Comparison of ENCODE assay signal across 12 mouse cellular contexts in genomic region chr8:84068316-84069035, GRCm38 (mm10). TPM values are rescaled to one million over a fixed set of nuclear protein-coding genes. Genes with fewer than 3 reads are reported as not detected.
DNase-seq lines count a peak whose midpoint lies in the region; ATAC-seq and TF ChIP-seq lines count a peak whose summit lies in the region.
"Had no signal": no experiment of that assay in that cellular context is flagged by ENCODE, and none has a peak within 500 bp of the region (broad histone marks: within the 10 kb centered on the region; RNA-seq: fewer than 3 reads in every experiment).

No protein-coding gene starts in this region.

- peak overlapping the region; percentile 18; the same call in 1 of the 2 replicates for H3K4me2 ChIP-seq in kidney, postnatal 0 days (ENCODE audit: low read length)
- peak overlapping the region; percentile 63 for H3K4me2 ChIP-seq in hindbrain, embryonic 16.5 days (ENCODE audit: low read length)
- H3K4me2 ChIP-seq in midbrain, embryonic 15.5 days: peak overlapping the region; percentile 52

- H3K4me3 ChIP-seq in kidney, postnatal 0 days (replicated peaks; ENCODE audit: low read depth, low read length): no peak overlapping the region
- no peak overlapping the region for H3K4me3 ChIP-seq in hindbrain, embryonic 16.5 days (ENCODE audit: low read length)
- H3K4me3 ChIP-seq in midbrain, embryonic 15.5 days: no peak overlapping the region

- intact Hi-C loops in left cerebral cortex, postnatal 14 days (cut with DNase I): no loop called here
- intact Hi-C loops in left cerebral cortex, postnatal 10 days (cut with DNase I): no loop called here

- ATAC-seq in cerebellum, adult (ENCODE audit: insufficient number of reproducible peaks, low FRiP score, low TSS enrichment): no peak
- ATAC-seq in kidney, postnatal 0 days (replicated peaks; ENCODE audit: low FRiP score, low read depth): no peak
- ATAC-seq in hindbrain, embryonic 16.5 days: no peak
- no peak for ATAC-seq in midbrain, embryonic 15.5 days (replicated peaks)

- peak overlapping the region; percentile 54 for H3K27ac ChIP-seq in kidney, postnatal 0 days
- no peak overlapping the region for H3K27ac ChIP-seq in hindbrain, embryonic 16.5 days (ENCODE audit: low read depth, low read length)
- H3K27ac ChIP-seq in midbrain, embryonic 15.5 days: no peak overlapping the region

- DNase-seq in cerebellum, adult 9-10 months: peak; percentile 37
- no peak for DNase-seq in kidney, postnatal 0 days (ENCODE audit: low spot score)
- DNase-seq in kidney, adult 11 months: no peak
- no peak for DNase-seq in left cerebral cortex, postnatal 14 days (ENCODE audit: low spot score in 2 of 2)
- no peak for DNase-seq in left cerebral cortex, postnatal 10 days (ENCODE audit: extremely low spot score in 1 of 2, low spot score in 2 of 2)

- H3K36me3 ChIP-seq in kidney, postnatal 0 days (ENCODE audit: insufficient read depth, low read length): no peaks in the 10 kb centered on the region
- H3K36me3 ChIP-seq in hindbrain, embryonic 16.5 days (ENCODE audit: control insufficient read depth, insufficient read depth, low read length): no peaks in the 10 kb centered on the region
- H3K36me3 ChIP-seq in midbrain, embryonic 15.5 days (replicated peaks): no peaks in the 10 kb centered on the region

- 36% methylated on average over 12 of the region's 12 CpGs for WGBS in kidney, postnatal 0 days
- 71% methylated on average over 12 of the region's 12 CpGs for WGBS in hindbrain, embryonic 16.5 days
- 78% methylated on average over 12 of the region's 12 CpGs for WGBS in midbrain, embryonic 15.5 days

- H3K9ac ChIP-seq in kidney, postnatal 0 days (ENCODE audit: low read depth, low read length): no peak overlapping the region
- no peak overlapping the region for H3K9ac ChIP-seq in hindbrain, embryonic 16.5 days (ENCODE audit: low read depth, low read length)
- no peak overlapping the region for H3K9ac ChIP-seq in midbrain, embryonic 15.5 days

- H3K9me3 ChIP-seq in kidney, postnatal 0 days (replicated peaks; ENCODE audit: low read length): no peaks in the 10 kb centered on the region
- no peaks in the 10 kb centered on the region for H3K9me3 ChIP-seq in hindbrain, embryonic 16.5 days (ENCODE audit: control insufficient read depth, low read length)
- H3K9me3 ChIP-seq in midbrain, embryonic 15.5 days: no peaks in the 10 kb centered on the region

- H3K27me3 ChIP-seq in kidney, postnatal 0 days (ENCODE audit: insufficient read depth, low read length): no peaks in the 10 kb centered on the region
- no peaks in the 10 kb centered on the region for H3K27me3 ChIP-seq in hindbrain, embryonic 16.5 days (replicated peaks; ENCODE audit: control insufficient read depth, insufficient read depth, low read length)
- H3K27me3 ChIP-seq in midbrain, embryonic 15.5 days (replicated peaks): no peaks in the 10 kb centered on the region

- H3K4me1 ChIP-seq in kidney, postnatal 0 days (replicated peaks; ENCODE audit: insufficient read depth, low read length): peaks cover 38% of the 10 kb centered on the region
- H3K4me1 ChIP-seq in hindbrain, embryonic 16.5 days (ENCODE audit: control insufficient read depth, insufficient read depth, low read depth, low read length): peaks cover 37% of the 10 kb centered on the region
- peaks cover 65% of the 10 kb centered on the region for H3K4me1 ChIP-seq in midbrain, embryonic 15.5 days

- TF ChIP-seq CTCF in kidney, postnatal 0 days (IDR thresholded peaks at IDR 0.05; ENCODE audit: low read depth): no peak

RNA-seq across cellular contexts. Expression of gene Rfx1, which starts 1.8 kb away (rescaled TPM):
- 6.7 and 7.4 TPM in 2 replicates for polyA plus RNA-seq in kidney, postnatal 0 days (2015; fragmentation: Nextera tagmentation; extraction: Ambion mirVana)
- polyA plus RNA-seq in hindbrain, embryonic 16.5 days (2015; fragmentation: Nextera tagmentation; extraction: Ambion mirVana): 7.9 and 9.0 TPM in 2 replicates
- polyA plus RNA-seq in midbrain, embryonic 15.5 days (2015; fragmentation: Nextera tagmentation; extraction: Ambion mirVana): 12.4 and 14.0 TPM in 2 replicates
- total RNA-seq in left cerebral cortex, postnatal 14 days (2021): 10 to 100 TPM; 18.5 to 21.1 TPM
- total RNA-seq in left cerebral cortex, postnatal 10 days (2021): 10 to 100 TPM; 19.2 to 21.3 TPM

RNA-seq across cellular contexts. Expression of gene Gm10643, which starts 3.5 kb away (rescaled TPM):
- polyA plus RNA-seq in kidney, postnatal 0 days (2015; fragmentation: Nextera tagmentation; extraction: Ambion mirVana): 1.8 TPM in 2 replicates
- polyA plus RNA-seq in hindbrain, embryonic 16.5 days (2015; fragmentation: Nextera tagmentation; extraction: Ambion mirVana): 1.6 and 1.7 TPM in 2 replicates
- polyA plus RNA-seq in midbrain, embryonic 15.5 days (2015; fragmentation: Nextera tagmentation; extraction: Ambion mirVana): 1.0 and 1.4 TPM in 2 replicates
- 1 to 10 TPM; 3.9 to 4.0 TPM for total RNA-seq in left cerebral cortex, postnatal 14 days (2021)
- 1 to 10 TPM; 2.8 to 3.1 TPM for total RNA-seq in left cerebral cortex, postnatal 10 days (2021)

RNA-seq across cellular contexts. Expression of gene Rln3, which starts 23.7 kb away (rescaled TPM):
- not detected in 2 replicates for polyA plus RNA-seq in kidney, postnatal 0 days (2015; fragmentation: Nextera tagmentation; extraction: Ambion mirVana)
- polyA plus RNA-seq in hindbrain, embryonic 16.5 days (2015; fragmentation: Nextera tagmentation; extraction: Ambion mirVana): 1.8 TPM in 2 replicates
- polyA plus RNA-seq in midbrain, embryonic 15.5 days (2015; fragmentation: Nextera tagmentation; extraction: Ambion mirVana): 0.48 and 1.3 TPM in 2 replicates
- total RNA-seq in left cerebral cortex, postnatal 14 days (2021): not detected
- not detected for total RNA-seq in left cerebral cortex, postnatal 10 days (2021)
- total RNA-seq: layer of hippocampus, adult 18-20 months had no signal
- polyA plus RNA-seq: C2C12; embryonic facial prominence, embryonic 11.5 days; myocyte had no signal

RNA-seq across cellular contexts. Expression of gene Il27ra, which starts 26.1 kb away (rescaled TPM):
- polyA plus RNA-seq in kidney, postnatal 0 days (2015; fragmentation: Nextera tagmentation; extraction: Ambion mirVana): 1.2 and 1.3 TPM in 2 replicates
- polyA plus RNA-seq in hindbrain, embryonic 16.5 days (2015; fragmentation: Nextera tagmentation; extraction: Ambion mirVana): 0.55 and 0.71 TPM in 2 replicates
- polyA plus RNA-seq in midbrain, embryonic 15.5 days (2015; fragmentation: Nextera tagmentation; extraction: Ambion mirVana): 0.58 and 0.68 TPM in 2 replicates
- 1 to 10 TPM in 1 of 2 experiments, under 1 TPM in 1; 0.63 to 1.4 TPM for total RNA-seq in left cerebral cortex, postnatal 14 days (2021)
- total RNA-seq in left cerebral cortex, postnatal 10 days (2021): 1 to 10 TPM in 1 of 2 experiments, under 1 TPM in 1; 0.86 to 1.0 TPM

RNA-seq across cellular contexts. Expression of gene Dcaf15, which starts 36.1 kb away (rescaled TPM):
- 7.5 TPM in 2 replicates for polyA plus RNA-seq in kidney, postnatal 0 days (2015; fragmentation: Nextera tagmentation; extraction: Ambion mirVana)
- 21.5 and 22.7 TPM in 2 replicates for polyA plus RNA-seq in hindbrain, embryonic 16.5 days (2015; fragmentation: Nextera tagmentation; extraction: Ambion mirVana)
- polyA plus RNA-seq in midbrain, embryonic 15.5 days (2015; fragmentation: Nextera tagmentation; extraction: Ambion mirVana): 25.8 and 26.3 TPM in 2 replicates
- 10 to 100 TPM; 21.2 to 21.5 TPM for total RNA-seq in left cerebral cortex, postnatal 14 days (2021)
- total RNA-seq in left cerebral cortex, postnatal 10 days (2021): 10 to 100 TPM; 30.4 to 33.8 TPM
